Mouse (Mus musculus) liver, embryonic 14.5 days (tissue): ENCODE measurements at regions not wholly inside any gene's neighbourhood (a gene's known extent, or its start where the extent isn't known, plus 50 kb on each side); places are given as distances from the start of the nearest gene placed in this dataset.
A peak's percentile ranks its signal among the peaks of the same experiment; 100 is the strongest.

Experiments
- ATAC-seq: fragments of 200-750 bp; cut with Nextera tagmentation; 2 replicates; pipeline ENCODE4 v1.8.0; 2017; ENCODE audit warnings: moderate number of reproducible peaks, mild to moderate bottlenecking, moderate library complexity; ENCODE audit not compliant: insufficient read depth
- DNase-seq, 3 experiments: peaks; one replicate each; pipeline ENCODE4 v3.0.0-alpha.2; 2012 to 2013; ENCODE audit warnings: low read depth in 3 of 3, low spot score in 3 of 3
- H3K27ac ChIP-seq: fragments of 300-500 bp; sonication (generic); 2 replicates; pipeline ENCODE4 v1.5.1; 2014; ENCODE audit warnings: moderate library complexity, mild to moderate bottlenecking, control low read depth, inconsistent platforms
- H3K27me3 ChIP-seq: fragments of 300-500 bp; sonication (generic); 2 replicates; pipeline ENCODE4 v1.6.1; 2014; ENCODE audit warnings: mild to moderate bottlenecking, low read length, moderate library complexity; ENCODE audit not compliant: control insufficient read depth, insufficient read depth
- H3K36me3 ChIP-seq: fragments of 300-500 bp; sonication (generic); replicated peaks from 2 replicates; pipeline ENCODE4 v1.6.1; 2014; ENCODE audit warnings: low read depth; ENCODE audit not compliant: control insufficient read depth, insufficient read depth
- H3K4me1 ChIP-seq, 2 experiments: fragments of 200-500 bp in 1 of 2; fragments of 300-500 bp in 1 of 2; sonication (generic) in 1 of 2; replicated peaks; 2 replicates each; pipeline ENCODE4 v1.6.1; 2012 to 2014; ENCODE audit warnings: antibody characterized with exemption in 1 of 2, inconsistent platforms in 1 of 2, low read length in 1 of 2; ENCODE audit not compliant: control insufficient read depth in 2 of 2, insufficient read depth in 2 of 2
- H3K4me2 ChIP-seq: fragments of 300-500 bp; sonication (generic); 2 replicates; pipeline ENCODE4 v1.6.1; 2014; ENCODE audit warnings: low read depth, mild to moderate bottlenecking, control low read depth, moderate library complexity
- H3K4me3 ChIP-seq, 2 experiments: fragments of 200-500 bp in 1 of 2; fragments of 300-500 bp in 1 of 2; sonication (generic) in 1 of 2; 2 replicates each; pipeline ENCODE4 v1.5.1; 2012 to 2014; ENCODE audit warnings: low read depth in 2 of 2, low read length in 2 of 2, mild to moderate bottlenecking in 2 of 2, control low read depth in 1 of 2, inconsistent platforms in 1 of 2, moderate library complexity in 1 of 2; ENCODE audit not compliant: insufficient read depth in 1 of 2
- H3K9ac ChIP-seq: fragments of 300-500 bp; sonication (generic); replicated peaks from 2 replicates; pipeline ENCODE4 v1.6.1; 2014; ENCODE audit warnings: mild to moderate bottlenecking, control low read depth, moderate library complexity
- H3K9me3 ChIP-seq: fragments of 300-500 bp; sonication (generic); 2 replicates; pipeline ENCODE4 v1.6.1; 2016; ENCODE audit warnings: low read length, mixed read lengths; ENCODE audit not compliant: control insufficient read depth
- CTCF ChIP-seq: IDR thresholded peaks from 2 replicates; pipeline ENCODE4 v1.5.1; 2016; ENCODE audit warnings: antibody characterized with exemption, low read depth, control low read depth
- EP300 ChIP-seq: IDR thresholded peaks from 2 replicates; pipeline ENCODE4 v1.6.1; 2016; ENCODE audit warnings: antibody characterized with exemption, low read depth
- WGBS: fragments of 180-500 bp; shearing (Covaris S2); extraction: QIAGEN DNeasy Blood & Tissue Kit; methylation state at CpG from one replicate; pipeline ENCODE4 v1.1.7; 2014; ENCODE audit not compliant: insufficient replicate concordance; 5-methylcytosine and 5-hydroxymethylcytosine counted together

GRCm38 (mm10) chr5:132617241-132617640 is 74.1 kb upstream of the Auts2 start:
- Histone ChIP-seq H3K4me3 (no peak overlapping the region), H3K4me2 (no peak overlapping the region), H3K27me3 (no peaks in the 10 kb centered on the region), H3K27ac (no peak overlapping the region), H3K36me3 (no peaks in the 10 kb centered on the region), H3K9me3 (no peaks in the 10 kb centered on the region), H3K9ac (no peak overlapping the region), H3K4me1 (no peaks in the 10 kb centered on the region)
- ATAC-seq (no peak), DNase-seq (no peak)
- WGBS = 34% methylated on average over 3 of the region's 3 CpGs
- peak; percentile 14; the same call in 1 of the 2 replicates for TF ChIP-seq CTCF
- TF ChIP-seq EP300 = no peak

DNA sequence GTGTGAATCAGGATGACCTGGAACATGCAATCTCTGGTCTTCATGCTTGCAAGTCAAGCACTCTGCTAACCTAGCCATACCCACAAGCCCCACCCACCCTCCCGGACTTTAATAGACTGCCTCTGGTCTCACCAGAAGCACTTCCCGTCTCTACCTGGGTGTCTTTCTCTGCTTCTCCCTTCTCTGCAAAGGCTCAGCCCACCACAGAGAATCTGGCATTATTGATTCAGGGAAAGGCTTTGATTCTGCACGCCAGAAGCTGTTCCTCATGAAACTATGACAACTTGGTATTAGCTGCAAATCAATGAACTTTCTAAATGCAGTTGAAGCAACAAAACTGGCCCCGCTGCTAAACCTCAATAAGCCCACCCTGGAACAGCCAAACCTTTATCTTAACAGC is 66.1 kb upstream of the Auts2 start:
- TF ChIP-seq CTCF (no peak), EP300 (no peak)
- H3K27me3 ChIP-seq = no peaks in the 10 kb centered on the region
- DNase-seq (no peak), ATAC-seq (no peak)
- H3K4me1 ChIP-seq = no peaks in the 10 kb centered on the region
- no peaks in the 10 kb centered on the region for H3K9me3 ChIP-seq
- 34% methylated on average over 4 of the region's 4 CpGs for WGBS
- no peak overlapping the region for H3K4me2 ChIP-seq
- no peak overlapping the region for H3K4me3 ChIP-seq
- no peaks in the 10 kb centered on the region for H3K36me3 ChIP-seq
- H3K27ac ChIP-seq = no peak overlapping the region
- no peak overlapping the region for H3K9ac ChIP-seq

DNA sequence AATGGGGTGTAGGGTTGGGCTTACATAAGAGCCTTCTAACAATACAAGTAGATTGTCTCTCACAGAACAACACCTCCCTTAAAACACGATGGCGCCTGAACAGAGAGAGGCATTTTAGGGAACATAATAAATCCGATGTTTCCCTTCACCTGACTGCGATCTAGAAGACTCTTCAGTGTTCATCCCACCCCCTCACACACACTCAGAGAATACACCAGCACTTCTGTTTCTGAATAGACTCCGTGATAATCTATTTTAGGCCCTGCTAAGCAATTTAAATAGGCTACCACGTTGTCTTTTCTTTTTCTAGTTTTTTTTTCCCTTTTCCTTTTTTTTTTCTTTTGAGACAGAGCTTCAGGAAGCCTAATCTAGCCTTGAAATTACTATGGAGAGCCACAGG is 63.1 kb upstream of the Auts2 start:
- no peak overlapping the region for H3K9ac ChIP-seq
- no peak overlapping the region for H3K27ac ChIP-seq
- H3K4me3 ChIP-seq = no peak overlapping the region
- 50% methylated on average over 6 of the region's 6 CpGs for WGBS
- DNase-seq = no peak
- H3K36me3 ChIP-seq = no peaks in the 10 kb centered on the region
- no peaks in the 10 kb centered on the region for H3K9me3 ChIP-seq
- no peak for ATAC-seq
- H3K4me2 ChIP-seq = no peak overlapping the region
- H3K27me3 ChIP-seq = no peaks in the 10 kb centered on the region
- TF ChIP-seq CTCF = no peak
- TF ChIP-seq EP300 = no peak
- H3K4me1 ChIP-seq = no peaks in the 10 kb centered on the region

- no peak overlapping the region for H3K9ac ChIP-seq
- no peak for DNase-seq
- WGBS = 47% methylated on average over 6 of the region's 6 CpGs
- ATAC-seq = no peak
- H3K36me3 ChIP-seq = no peaks in the 10 kb centered on the region
- no peaks in the 10 kb centered on the region for H3K9me3 ChIP-seq
- TF ChIP-seq EP300 (no peak), CTCF (no peak)
- no peaks in the 10 kb centered on the region for H3K27me3 ChIP-seq
- no peak overlapping the region for H3K27ac ChIP-seq
- no peak overlapping the region for H3K4me2 ChIP-seq
- H3K4me1 ChIP-seq = no peaks in the 10 kb centered on the region
- no peak overlapping the region for H3K4me3 ChIP-seq
These were observed 51.7 kb upstream of the Auts2 start for GRCm38 (mm10) chr5:132594796-132595195.
